Mouse (Mus musculus) G1E (cell line): Measurements from ENCODE around the gene Ppp2r3a.

Experiments used
- CTCF ChIP-seq: IDR thresholded peaks from 2 replicates; pipeline ENCODE4 v1.5.1; 2012; ENCODE audit warnings: low read depth, low read length, inconsistent platforms, mixed read lengths
- GATA1 ChIP-seq: IDR thresholded peaks from 2 replicates; pipeline ENCODE4 v1.6.1; 2012; ENCODE audit warnings: borderline replicate concordance, low read length, inconsistent platforms, mixed read lengths
- POLR2AphosphoS5 ChIP-seq: IDR thresholded peaks from 2 replicates; pipeline ENCODE4 v1.6.1; 2012; ENCODE audit warnings: low read depth, low read length, inconsistent platforms; ENCODE audit not compliant: insufficient replicate concordance
- TAL1 ChIP-seq: conservative IDR thresholded peaks from 2 replicates; pipeline ENCODE4 v1.6.1; 2012; ENCODE audit warnings: low read depth, low read length, inconsistent platforms, mixed read lengths

GRCm38 (mm10) chr9:101069781-101070180, 181.8 kb downstream of the Ppp2r3a start:
- TF ChIP-seq CTCF (0 out of 2 replicates have a peak, but pooled peaks have one; percentile 5), TAL1 (no peak), GATA1 (no peak), POLR2AphosphoS5 (no peak)
